Mouse (Mus musculus) ES-E14 (cell line): ENCODE measurements at regions not wholly inside any gene's neighbourhood (a gene's known extent, or its start where the extent isn't known, plus 50 kb on each side); places are given as distances from the start of the nearest gene placed in this dataset.

Experiments used
- DNase-seq: peaks from one replicate; pipeline ENCODE4 v3.0.0-alpha.2; 2013; ENCODE audit warnings: low read depth, low spot score
- H3K27ac ChIP-seq: 2 replicates; pipeline ENCODE4 v1.5.1; 2012; ENCODE audit warnings: low read depth, mild to moderate bottlenecking, low read length, moderate library complexity, mixed read lengths; ENCODE audit not compliant: poor library complexity, insufficient read depth, severe bottlenecking
- H3K36me3 ChIP-seq: 2 replicates; pipeline ENCODE4 v1.6.1; 2012; ENCODE audit warnings: mild to moderate bottlenecking, low read length, moderate library complexity, mixed read lengths; ENCODE audit not compliant: control insufficient read depth, poor library complexity, insufficient read depth, severe bottlenecking
- H3K4me1 ChIP-seq, 2 experiments: fragments of 150-350 bp in 1 of 2; sonication (generic) in 1 of 2; 2 replicates each; pipeline ENCODE4 v1.6.1; 2012; ENCODE audit warnings: low read length in 2 of 2, mild to moderate bottlenecking in 1 of 2, mixed read lengths in 1 of 2; ENCODE audit not compliant: control insufficient read depth in 2 of 2, insufficient read depth in 2 of 2, poor library complexity in 1 of 2
- H3K4me3 ChIP-seq, 2 experiments: fragments of 150-350 bp in 1 of 2; sonication (generic) in 1 of 2; 2 replicates each; pipeline ENCODE4 v1.5.1; 2012; ENCODE audit warnings: low read length in 2 of 2, low read depth in 1 of 2, mild to moderate bottlenecking in 1 of 2, mixed read lengths in 1 of 2; ENCODE audit not compliant: insufficient read depth in 1 of 2, poor library complexity in 1 of 2, severe bottlenecking in 1 of 2
- H3K9ac ChIP-seq: 2 replicates; pipeline ENCODE4 v1.6.1; 2012; ENCODE audit warnings: low read depth, mild to moderate bottlenecking, low read length, mixed read lengths; ENCODE audit not compliant: poor library complexity, insufficient read depth, severe bottlenecking
- H3K9me3 ChIP-seq: fragments of 150-350 bp; sonication (generic); 2 replicates; pipeline ENCODE4 v1.6.1; 2012; ENCODE audit warnings: low read depth, mild to moderate bottlenecking, low read length; ENCODE audit not compliant: control insufficient read depth, insufficient read depth
- CHD2 ChIP-seq: IDR thresholded peaks from 2 replicates; pipeline ENCODE4 v1.6.1; 2014; ENCODE audit warnings: mild to moderate bottlenecking, low read depth, low read length, inconsistent platforms
- HCFC1 ChIP-seq: IDR thresholded peaks from 2 replicates; pipeline ENCODE4 v1.6.1; 2012; ENCODE audit warnings: low read length, inconsistent platforms, borderline replicate concordance; ENCODE audit not compliant: insufficient read depth
- MAFK ChIP-seq: IDR thresholded peaks from 2 replicates; pipeline ENCODE4 v1.6.1; 2014; ENCODE audit warnings: mild to moderate bottlenecking, low read depth, low read length, inconsistent platforms; ENCODE audit not compliant: insufficient read depth
- ZC3H11A ChIP-seq: IDR thresholded peaks from 2 replicates; pipeline ENCODE4 v1.6.1; 2012; ENCODE audit warnings: low read depth, mild to moderate bottlenecking, inconsistent platforms, low read length, borderline replicate concordance
- ZNF384 ChIP-seq: IDR thresholded peaks from 2 replicates; pipeline ENCODE4 v1.6.1; 2012; ENCODE audit warnings: low read depth, low read length, inconsistent platforms
- in situ Hi-C, 2 experiments: fragments of 600-800 bp; cut with MboI; formaldehyde crosslinking; loops; one replicate each; pipeline ENCODE4 v1.15.1; 2025; ENCODE audit warnings: low sequenced_read_pairs in 2 of 2, inconsistent platforms in 1 of 2; ENCODE audit not compliant: unreplicated experiment in 2 of 2

- Histone ChIP-seq H3K36me3 (no peaks in the 10 kb centered on the region), H3K9ac (no peak overlapping the region), H3K9me3 (no peaks in the 10 kb centered on the region), H3K4me1 (peaks cover 0 to 6% of the 10 kb centered on the region in 2 experiments; a peak in 1 of 4 replicates), H3K4me3 (no peak overlapping the region), H3K27ac (no peak overlapping the region)
- no peak for DNase-seq
- in situ Hi-C loops: no loop called here
- TF ChIP-seq MAFK (no peak), ZNF384 (no peak)
These were observed 148.7 kb downstream of the Tpra1 start for GRCm38 (mm10) chr6:89050575-89051270.

- no peak for DNase-seq
- in situ Hi-C loops: no loop called here
These were observed 150.9 kb downstream of the Tpra1 start for GRCm38 (mm10) chr6:89052758-89053460.

GRCm38 (mm10) chr6:89054060-89054459 is 152.0 kb downstream of the Tpra1 start:
- H3K4me3 ChIP-seq: no peak overlapping the region
- no peak for DNase-seq
- H3K36me3 ChIP-seq: no peaks in the 10 kb centered on the region
- H3K27ac ChIP-seq: no peak overlapping the region
- H3K9me3 ChIP-seq: no peaks in the 10 kb centered on the region
- H3K9ac ChIP-seq: no peak overlapping the region
- peaks cover 0 to 7% of the 10 kb centered on the region in 2 experiments; a peak in 1 of 4 replicates for H3K4me1 ChIP-seq
- in situ Hi-C loops: no loop called here
- no peak for TF ChIP-seq CHD2
- TF ChIP-seq ZNF384: no peak
- no peak for TF ChIP-seq ZC3H11A
- no peak for TF ChIP-seq MAFK
- TF ChIP-seq HCFC1: no peak

More at GRCm38 (mm10) chr6:89052758-89053460, 150.9 kb downstream of the Tpra1 start:
- Histone ChIP-seq H3K27ac (no peak overlapping the region), H3K4me3 (no peak overlapping the region), H3K9me3 (no peaks in the 10 kb centered on the region), H3K36me3 (no peaks in the 10 kb centered on the region), H3K9ac (no peak overlapping the region), H3K4me1 (peaks cover 0 to 6% of the 10 kb centered on the region in 2 experiments; a peak in 1 of 4 replicates)
- no peak for TF ChIP-seq CHD2
- TF ChIP-seq HCFC1: no peak
- no peak for TF ChIP-seq MAFK
- TF ChIP-seq ZNF384: no peak

- peak; percentile 69 for DNase-seq
- Histone ChIP-seq H3K9me3 (no peaks in the 10 kb centered on the region), H3K4me3 (no peak overlapping the region), H3K9ac (no peak overlapping the region), H3K36me3 (no peaks in the 10 kb centered on the region), H3K27ac (no peak overlapping the region; the same call in 1 of the 2 replicates), H3K4me1 (peaks cover 0 to 5% of the 10 kb centered on the region in 2 experiments; a peak in 1 of 4 replicates)
- in situ Hi-C loops: no loop called here
- TF ChIP-seq MAFK: no peak
These were observed 157.5 kb downstream of the Tpra1 start for GRCm38 (mm10) chr6:89059431-89059975.
